Mouse (Mus musculus) thymus, adult 18-20 months (tissue): ENCODE measurements around the gene Ceacam5.

Experiments used
- DNase-seq, 2 experiments: peaks; one replicate each; pipeline ENCODE4 v3.0.0; 2022; ENCODE audit warnings: mixed read lengths in 2 of 2

The Ceacam5 gene

DNA sequence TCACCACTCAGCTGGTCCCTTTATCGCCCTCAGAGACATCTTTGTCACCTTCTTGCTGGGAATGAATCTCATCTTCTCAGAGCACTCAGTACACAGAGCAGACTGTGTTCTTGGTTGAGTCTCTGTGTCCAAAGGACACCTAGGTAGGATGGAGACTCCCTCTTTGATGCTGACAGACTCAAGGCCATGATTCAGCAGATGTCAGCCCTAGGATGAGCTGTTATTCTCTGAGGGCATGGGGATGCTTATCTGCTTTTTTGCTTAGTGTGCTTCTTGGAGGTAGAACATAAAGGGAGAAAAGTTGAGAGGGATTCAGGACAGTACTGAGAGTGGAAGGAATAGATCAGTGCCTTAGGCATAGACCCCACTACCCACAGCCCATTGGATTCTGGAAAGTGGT, at the start of gene Ceacam5:
Gene Ceacam5 (plus strand): TSS at position 301 of the 400 bp plus-strand sequence.
- no peak for DNase-seq
